Mouse (Mus musculus) layer of hippocampus, adult 2 months (tissue): ENCODE measurements around the gene Cacnb2. TPM values are rescaled to one million over a fixed set of nuclear protein-coding genes. Genes with fewer than 3 reads are reported as not detected.

ENCODE experiments used
- DNase-seq, 2 experiments: peaks; one replicate each; pipeline ENCODE4 v3.0.0; 2022; ENCODE audit warnings: low spot score in 2 of 2
- H3K27ac ChIP-seq: fragments of 200-600 bp; 2 replicates; pipeline ENCODE4 v1.8.1; 2022
- H3K4me3 ChIP-seq: fragments of 200-600 bp; 2 replicates; pipeline ENCODE4 v1.8.1; 2022; ENCODE audit warnings: mild to moderate bottlenecking
- CTCF ChIP-seq: fragments of 200-600 bp; conservative IDR thresholded peaks from 2 replicates; pipeline ENCODE4 v1.8.1; 2022; ENCODE audit warnings: antibody characterized with exemption, mild to moderate bottlenecking, moderate library complexity
- long read RNA-seq, 2 experiments: library from polyadenylated mRNA; stranded (forward); transcript quantifications; one replicate each; pipeline ENCODE4 v2.0.0; 2021; ENCODE audit warnings: borderline mapping rate in 2 of 2
- total RNA-seq, 2 experiments: library from RNA; stranded (reverse); gene quantifications; 2 replicates each; pipeline ENCODE4 v1.2.3; 2021

Gene Cacnb2
- 10 to 100 TPM; 90.1 to 98.7 TPM for total RNA-seq
- long read RNA-seq, experiment 1, full-length matches to known transcripts = 2 of 17 reads
- long read RNA-seq, experiment 1, partial matches to known transcripts = 5 of 17 reads
- long read RNA-seq, experiment 1, other reads (novel, unspliced or antisense) = 10 of 17 reads
- long read RNA-seq, experiment 2, full-length matches to known transcripts = 10 of 34 reads
- long read RNA-seq, experiment 2, partial matches to known transcripts = 14 of 34 reads
- long read RNA-seq, experiment 2, other reads (novel, unspliced or antisense) = 10 of 34 reads

DNA sequence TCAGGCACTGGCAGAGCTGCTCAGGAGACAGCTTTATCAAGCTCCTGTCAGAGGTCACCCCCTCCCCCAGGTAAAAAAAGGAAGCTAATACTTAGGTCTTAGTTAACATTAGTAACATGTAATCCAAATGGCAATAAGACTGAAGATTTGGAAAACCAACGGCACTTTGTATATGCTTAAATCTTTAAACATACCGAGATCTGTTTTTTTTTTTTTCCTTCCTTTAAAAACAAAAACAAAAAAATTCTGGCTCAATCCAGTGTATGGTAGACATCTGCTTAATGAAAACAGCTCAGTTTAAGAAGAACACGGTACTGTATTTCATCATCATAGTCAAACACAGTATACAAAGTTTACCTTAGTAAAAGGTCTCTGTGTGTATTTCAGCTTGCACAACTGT, at the start of gene Cacnb2:
Gene Cacnb2 (plus strand): TSS at position 301 of the 400 bp plus-strand sequence.
- no peak for TF ChIP-seq CTCF
- DNase-seq = no peak
- Histone ChIP-seq H3K27ac (peak within 1 kb of the TSS; percentile 96; the same call in 1 of the 2 replicates), H3K4me3 (peak within 1 kb of the TSS; percentile 85)

DNA sequence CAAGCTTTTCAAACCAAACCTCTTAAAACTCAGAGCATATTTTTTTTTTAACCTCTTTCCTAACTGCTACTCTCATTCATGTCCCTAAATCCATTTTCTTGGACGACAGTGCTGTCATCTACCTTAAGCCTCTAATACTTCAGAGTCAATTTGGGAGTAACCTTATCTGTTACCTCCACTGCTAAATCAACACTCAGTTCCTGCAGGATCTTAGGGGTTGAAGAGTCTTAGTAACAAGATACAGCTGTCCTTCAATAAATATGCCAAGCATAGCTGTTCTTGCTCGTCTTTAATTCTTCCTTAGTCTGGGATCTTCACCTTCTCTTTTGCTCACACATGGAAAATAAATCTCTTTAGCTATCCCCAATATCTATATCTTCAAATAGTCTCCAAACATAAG, 34.9 kb upstream of the Cacnb2 start:
- no peak for TF ChIP-seq CTCF
- Histone ChIP-seq H3K27ac (no peak overlapping the region), H3K4me3 (no peak overlapping the region)
- DNase-seq = no peak

DNA sequence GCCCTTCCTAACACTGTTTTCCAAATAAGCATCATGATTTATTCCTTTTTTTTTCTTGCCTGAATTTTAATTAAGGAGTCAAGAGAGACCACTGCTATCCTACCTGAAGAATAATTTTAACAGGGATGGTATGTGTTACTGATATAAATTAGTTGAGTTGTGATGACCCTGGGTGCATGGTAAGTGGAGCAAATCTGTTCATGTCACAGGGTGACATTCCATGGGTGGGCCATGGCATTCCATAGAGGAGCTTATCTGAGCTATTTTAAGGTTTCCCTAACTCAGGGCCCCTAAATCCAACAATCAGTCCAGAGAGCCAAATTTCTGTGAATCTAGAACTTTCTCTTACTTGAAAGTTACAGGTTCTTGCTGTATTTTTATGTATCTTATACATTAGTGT, 31.6 kb upstream of the Cacnb2 start:
- TF ChIP-seq CTCF = no peak
- DNase-seq = no peak
- no peak overlapping the region for H3K4me3 ChIP-seq
- no peak overlapping the region for H3K27ac ChIP-seq

DNA sequence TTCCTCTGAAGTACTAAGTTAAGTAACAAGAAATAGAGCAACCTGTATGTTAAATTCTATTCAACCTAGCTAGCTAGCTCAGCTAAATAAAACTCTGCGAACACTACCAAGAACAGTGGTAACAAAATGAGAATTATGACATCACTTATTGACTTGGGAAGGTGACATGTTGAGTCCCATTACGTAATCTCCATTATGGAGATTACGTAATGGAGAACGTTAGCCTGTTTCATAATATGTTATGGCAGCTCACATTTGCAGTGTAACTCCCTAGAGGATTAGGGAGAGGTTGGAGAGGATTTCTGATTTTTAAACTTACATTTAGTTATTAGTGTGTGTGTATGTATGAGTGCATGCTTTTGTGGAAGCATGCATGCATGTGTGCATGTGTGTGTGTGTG, 13.3 kb upstream of the Cacnb2 start:
- H3K4me3 ChIP-seq = no peak overlapping the region
- DNase-seq = no peak
- TF ChIP-seq CTCF = no peak
- no peak overlapping the region for H3K27ac ChIP-seq

DNA sequence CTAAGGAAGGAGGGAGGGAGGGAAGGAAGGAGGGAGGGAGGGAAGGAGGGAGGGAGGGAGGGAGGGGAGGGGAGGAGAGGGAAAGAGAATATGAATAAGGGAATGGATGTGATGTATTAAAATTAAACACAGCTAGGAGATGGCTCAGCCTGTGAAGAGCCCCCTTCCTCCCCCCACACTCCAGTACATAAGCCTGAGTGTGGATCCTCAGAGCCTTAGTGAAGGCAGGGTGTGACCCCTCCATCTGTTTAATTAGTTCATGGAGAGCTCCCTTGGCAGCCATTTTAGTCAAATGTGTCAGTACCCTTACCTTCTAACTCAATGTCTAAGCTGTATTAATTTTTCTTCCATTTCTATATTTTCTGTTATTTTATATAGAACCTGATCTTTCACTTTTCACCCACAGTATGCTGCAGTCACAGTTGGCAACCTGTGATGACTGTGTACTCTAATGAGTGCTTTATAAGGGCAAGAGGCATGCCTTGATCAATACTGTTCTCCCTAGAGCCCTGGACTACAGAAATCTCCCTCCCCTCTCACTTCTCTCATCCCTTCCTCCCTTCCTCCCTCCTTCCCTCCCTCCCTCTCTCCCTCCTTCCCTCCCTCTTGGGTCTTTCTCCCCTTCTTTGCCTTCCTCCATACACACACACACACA, 4.9 kb upstream of the Cacnb2 start:
- H3K4me3 ChIP-seq = no peak overlapping the region
- no peak for TF ChIP-seq CTCF
- DNase-seq = no peak
- no peak overlapping the region for H3K27ac ChIP-seq

DNA sequence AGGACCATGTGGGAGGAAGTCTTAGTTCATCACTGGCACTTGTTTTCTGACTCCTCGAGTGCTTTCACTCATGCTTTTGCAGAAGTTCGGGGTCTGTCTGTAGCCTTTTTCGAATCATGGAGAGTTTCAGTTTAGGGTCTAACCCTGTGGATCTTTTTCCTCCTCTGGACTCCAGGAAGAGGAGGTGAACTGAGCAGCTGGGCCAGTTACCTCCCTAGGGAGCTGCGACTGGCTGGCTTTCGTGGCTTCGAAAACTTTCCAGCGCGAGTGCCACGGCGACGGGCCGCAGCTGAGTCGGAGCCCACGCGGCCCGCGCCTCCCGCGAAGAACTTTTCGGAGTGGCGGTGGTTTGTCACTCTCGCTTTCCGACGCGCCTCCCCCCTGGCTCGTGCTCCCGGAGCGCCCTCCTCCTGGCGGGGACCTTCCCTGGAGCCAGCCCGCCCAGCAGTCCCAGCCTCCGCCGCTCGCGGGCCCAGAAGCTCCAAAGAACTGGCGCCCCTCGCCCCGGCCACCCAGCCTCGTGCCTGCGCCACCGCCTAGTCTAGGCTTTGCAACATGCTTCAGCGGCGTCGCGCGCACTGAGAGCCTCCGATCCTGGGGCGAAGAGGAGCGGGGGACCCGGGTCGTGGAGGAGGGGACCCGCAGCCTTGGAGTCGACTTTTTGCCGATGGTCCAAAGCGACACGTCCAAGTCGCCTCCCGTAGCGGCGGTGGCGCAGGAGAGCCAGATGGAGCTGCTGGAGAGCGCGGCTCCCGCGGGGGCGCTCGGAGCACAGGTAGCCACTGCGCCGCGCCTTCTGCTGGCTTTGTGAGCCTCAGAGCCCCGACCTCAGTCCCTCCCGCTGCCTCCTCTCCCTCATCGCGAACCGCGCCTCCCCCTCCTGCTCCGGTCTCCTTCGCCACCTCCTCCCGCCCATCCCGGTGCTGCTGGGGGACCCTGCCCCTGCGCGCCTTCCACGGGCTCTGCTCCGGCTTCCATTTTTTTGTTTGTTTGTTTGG, 1.2 kb downstream of the Cacnb2 start:
- H3K4me3 ChIP-seq = peak overlapping the region; percentile 85
- peak; percentile 58 for TF ChIP-seq CTCF
- H3K27ac ChIP-seq = peak overlapping the region; percentile 96
- peak; percentile 74 to 75 for DNase-seq

DNA sequence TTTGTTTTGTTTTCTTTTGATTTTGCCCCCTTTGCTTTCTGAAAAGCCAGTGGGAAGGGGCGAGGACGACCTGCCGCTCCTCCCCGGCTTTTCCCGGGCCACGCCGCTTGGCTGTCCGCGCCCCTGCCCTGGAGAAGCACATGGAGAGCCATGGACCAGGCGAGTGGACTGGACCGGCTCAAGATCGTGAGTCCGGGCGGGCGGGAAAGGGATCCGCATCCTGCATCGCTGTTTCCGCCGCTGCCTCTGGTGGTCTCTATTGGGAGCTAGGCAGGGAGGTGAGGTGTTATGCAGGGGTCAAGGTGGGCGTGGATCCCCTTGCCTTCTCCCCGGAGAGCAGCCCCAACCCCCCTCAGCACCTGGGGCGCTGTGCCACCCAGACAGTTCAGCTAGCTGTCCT, 1.9 kb downstream of the Cacnb2 start:
- Histone ChIP-seq H3K27ac (peak overlapping the region; percentile 96), H3K4me3 (peak overlapping the region; percentile 85)
- DNase-seq = no peak
- TF ChIP-seq CTCF = no peak

DNA sequence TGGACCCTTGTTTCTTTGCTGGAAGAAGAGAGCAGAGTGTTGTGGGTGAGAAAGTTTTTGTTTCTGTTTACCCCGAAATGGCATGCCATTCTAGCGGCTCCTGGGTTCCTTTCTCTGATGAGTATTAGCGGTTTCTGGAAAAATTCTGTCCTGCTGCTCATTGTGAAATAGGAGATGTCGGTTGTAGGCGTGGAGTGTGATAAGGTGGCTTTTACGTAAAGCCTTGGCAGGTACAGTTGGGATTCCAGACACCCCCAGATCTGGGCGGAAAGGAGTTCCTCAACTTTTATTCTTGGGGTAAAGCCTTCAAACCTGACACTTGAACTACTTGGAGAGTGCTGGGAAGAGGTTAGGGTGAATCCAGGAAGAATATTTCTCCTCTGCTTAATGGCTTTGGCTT, 2.3 kb downstream of the Cacnb2 start:
- H3K4me3 ChIP-seq = peak overlapping the region; percentile 85
- no peak for DNase-seq

DNA sequence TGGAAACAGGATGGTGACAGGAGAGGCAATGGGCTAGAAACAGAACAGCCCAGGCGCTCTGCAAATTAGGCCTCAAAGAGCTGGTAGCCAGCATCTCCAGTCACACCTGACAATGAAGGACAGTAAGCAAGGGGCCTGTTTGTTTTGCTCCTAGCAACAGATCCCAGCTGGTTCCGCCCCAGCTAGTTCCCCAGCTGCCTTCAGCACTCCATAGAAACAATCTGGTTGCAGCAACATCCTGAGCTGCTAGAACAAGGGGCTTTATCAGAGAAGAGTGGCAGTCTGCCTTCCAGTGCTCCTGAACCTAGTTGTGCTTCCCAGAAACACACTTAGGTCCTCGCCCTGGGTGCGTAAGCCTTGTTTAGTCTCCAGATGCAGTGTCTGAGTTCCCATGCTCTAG, 5.7 kb downstream of the Cacnb2 start:
- no peak for TF ChIP-seq CTCF
- peak; percentile 54 to 66 for DNase-seq
- Histone ChIP-seq H3K4me3 (peak overlapping the region; percentile 32; the same call in 1 of the 2 replicates), H3K27ac (peak overlapping the region; percentile 96)

More for the DNA sequence above, 2.3 kb downstream of the Cacnb2 start:
- H3K27ac ChIP-seq = peak overlapping the region; percentile 96
- no peak for TF ChIP-seq CTCF

DNA sequence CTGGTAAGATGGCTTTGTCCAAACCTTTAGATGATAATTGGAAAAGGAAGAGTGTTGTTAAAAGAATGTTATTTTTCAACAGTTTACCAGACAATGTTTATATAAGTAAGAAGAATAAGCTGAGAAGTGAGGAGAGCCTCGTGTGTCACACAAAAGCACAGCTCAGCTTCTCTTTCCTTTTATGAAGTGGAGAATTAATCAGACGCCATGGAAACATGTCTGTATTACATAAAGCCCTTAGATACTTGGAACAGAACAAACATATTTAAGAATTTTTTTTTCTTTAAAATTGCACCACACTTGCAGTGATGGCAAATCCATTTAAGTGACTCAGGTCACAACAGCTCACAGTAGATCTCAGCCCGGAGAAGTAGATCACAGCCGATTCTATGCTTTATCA, 9.8 kb downstream of the Cacnb2 start:
- Histone ChIP-seq H3K4me3 (no peak overlapping the region), H3K27ac (peak overlapping the region; percentile 66)
- no peak for DNase-seq
- no peak for TF ChIP-seq CTCF

DNA sequence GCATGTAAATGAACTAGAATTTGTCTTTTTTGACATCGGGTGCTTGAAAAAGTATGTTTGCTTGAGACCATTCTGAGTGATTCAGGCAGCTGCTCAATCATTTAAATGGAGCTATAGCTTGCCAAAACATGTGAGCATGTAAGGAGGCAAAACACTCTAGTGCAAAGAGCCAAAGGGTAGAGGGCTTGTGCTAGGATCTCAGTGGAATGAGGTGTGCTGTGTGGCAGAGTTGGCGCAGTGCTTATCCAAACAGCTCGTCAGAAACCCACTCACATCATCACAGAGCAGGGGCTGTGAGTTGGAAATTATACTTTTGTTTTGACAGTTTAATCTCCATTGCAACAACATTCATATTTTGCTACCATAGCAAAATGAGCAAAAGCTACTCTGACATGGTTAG, 13.5 kb downstream of the Cacnb2 start:
- Histone ChIP-seq H3K4me3 (no peak overlapping the region), H3K27ac (peak overlapping the region; percentile 57; the same call in 1 of the 2 replicates)
- no peak for TF ChIP-seq CTCF
- DNase-seq = no peak

DNA sequence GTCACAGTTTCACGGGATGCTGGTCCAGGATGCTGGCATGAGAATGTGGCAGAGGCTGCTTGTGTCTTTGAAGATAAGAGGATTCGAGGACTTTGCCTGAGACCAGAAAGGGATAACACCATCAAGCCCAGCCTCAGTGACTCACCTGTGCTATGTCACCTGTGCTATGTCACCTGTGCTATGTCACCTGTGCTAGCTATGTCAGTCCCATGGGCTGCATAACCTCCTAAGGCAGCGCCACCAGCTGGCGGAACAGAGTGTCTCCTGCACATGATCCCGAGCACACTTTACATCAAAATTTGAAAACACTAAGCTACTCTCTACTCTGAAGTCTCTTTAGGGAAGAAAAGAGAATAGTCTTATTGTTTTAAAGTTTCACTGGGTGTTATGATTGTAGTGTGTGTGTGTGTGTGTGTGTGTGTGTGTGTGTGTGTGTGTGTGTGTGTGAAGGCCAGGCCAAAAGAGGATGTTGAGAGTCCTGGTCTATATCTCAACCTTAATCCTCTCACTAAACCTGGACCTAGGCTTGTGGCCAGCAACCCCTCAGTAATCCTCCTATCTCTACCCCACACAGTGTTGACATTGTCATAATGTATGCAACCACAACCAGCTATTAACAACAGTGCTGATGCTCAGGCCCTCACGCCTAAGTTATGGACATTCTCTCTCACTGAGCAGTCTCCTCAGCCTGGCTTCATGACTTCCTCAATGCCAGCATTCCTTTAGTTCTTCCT, 17.4 kb downstream of the Cacnb2 start:
- peak; percentile 28 for TF ChIP-seq CTCF
- DNase-seq = no peak
- H3K27ac ChIP-seq = no peak overlapping the region
- H3K4me3 ChIP-seq = no peak overlapping the region
